Mouse (Mus musculus): ENCODE measurements at regions not wholly inside any gene's neighbourhood (a gene's known extent, or its start where the extent isn't known, plus 50 kb on each side); places are given as distances from the start of the nearest gene placed in this dataset.

- DNase-seq (ENCODE audit: low spot score) (no peak), ATAC-seq (ENCODE audit: insufficient read depth, low read depth) (no peak)
- Histone ChIP-seq H3K4me1 (ENCODE audit: control insufficient read depth, insufficient read depth) (no peaks in the 10 kb centered on the region), H3K27me3 (ENCODE audit: control insufficient read depth, insufficient read depth, low read length) (no peaks in the 10 kb centered on the region), H3K9ac (replicated peaks; ENCODE audit: low read depth, low read length) (no peak overlapping the region), H3K4me3 (ENCODE audit: low read depth, low read length) (no peak overlapping the region), H3K36me3 (replicated peaks; ENCODE audit: control insufficient read depth, insufficient read depth, low read length) (no peaks in the 10 kb centered on the region), H3K4me2 (ENCODE audit: low read depth, low read length) (no peak overlapping the region), H3K27ac (ENCODE audit: low read depth) (no peak overlapping the region), H3K9me3 (replicated peaks; ENCODE audit: control insufficient read depth, low read length) (no peaks in the 10 kb centered on the region)
- TF ChIP-seq EP300 (IDR thresholded peaks at IDR 0.05; ENCODE audit: low read depth), result no peak
- WGBS, result 77% methylated on average over 5 of the region's 5 CpGs
These were observed 133.1 kb downstream of the Ppp4r2 start for GRCm38 (mm10) chr6:100966481-100966880.

- no peaks in the 10 kb centered on the region for H3K9me3 ChIP-seq (replicated peaks; ENCODE audit: control insufficient read depth, low read length)
- TF ChIP-seq EP300 (IDR thresholded peaks at IDR 0.05; ENCODE audit: low read depth) (no peak), CTCF (IDR thresholded peaks at IDR 0.05; ENCODE audit: low read depth) (no peak)
- H3K27me3 ChIP-seq (ENCODE audit: control insufficient read depth, insufficient read depth, low read length), result no peaks in the 10 kb centered on the region
- H3K4me2 ChIP-seq (ENCODE audit: low read depth, low read length), result no peak overlapping the region
- ATAC-seq (ENCODE audit: insufficient read depth, low read depth), result no peak
- H3K36me3 ChIP-seq (replicated peaks; ENCODE audit: control insufficient read depth, insufficient read depth, low read length), result no peaks in the 10 kb centered on the region
- DNase-seq (ENCODE audit: low spot score), result no peak
- WGBS, result 50% methylated on average over 12 of the region's 12 CpGs
- no peak overlapping the region for H3K9ac ChIP-seq (replicated peaks; ENCODE audit: low read depth, low read length)
- no peaks in the 10 kb centered on the region for H3K4me1 ChIP-seq (ENCODE audit: control insufficient read depth, insufficient read depth)
- no peak overlapping the region for H3K4me3 ChIP-seq (ENCODE audit: low read depth, low read length)
- no peak overlapping the region for H3K27ac ChIP-seq (ENCODE audit: low read depth)
These were observed 134.8 kb downstream of the Ppp4r2 start for GRCm38 (mm10) chr6:100968080-100968856.

- DNase-seq (ENCODE audit: low spot score), result no peak
- 59% methylated on average over 1 of the region's 1 CpGs for WGBS
These were observed 135.5 kb downstream of the Ppp4r2 start for GRCm38 (mm10) chr6:100968960-100969359.

GRCm38 (mm10) chr6:100970810-100971447 is 137.5 kb downstream of the Ppp4r2 start:
- Histone ChIP-seq H3K4me1 (ENCODE audit: control insufficient read depth, insufficient read depth) (no peaks in the 10 kb centered on the region), H3K9ac (replicated peaks; ENCODE audit: low read depth, low read length) (no peak overlapping the region), H3K4me2 (ENCODE audit: low read depth, low read length) (no peak overlapping the region), H3K27me3 (ENCODE audit: control insufficient read depth, insufficient read depth, low read length) (no peaks in the 10 kb centered on the region), H3K4me3 (ENCODE audit: low read depth, low read length) (no peak overlapping the region), H3K27ac (ENCODE audit: low read depth) (no peak overlapping the region), H3K36me3 (replicated peaks; ENCODE audit: control insufficient read depth, insufficient read depth, low read length) (no peaks in the 10 kb centered on the region), H3K9me3 (replicated peaks; ENCODE audit: control insufficient read depth, low read length) (no peaks in the 10 kb centered on the region)
- 87% methylated on average over 8 of the region's 8 CpGs for WGBS
- ATAC-seq (ENCODE audit: insufficient read depth, low read depth) (no peak), DNase-seq (ENCODE audit: low spot score) (no peak)
- TF ChIP-seq CTCF (IDR thresholded peaks at IDR 0.05; ENCODE audit: low read depth) (no peak), EP300 (IDR thresholded peaks at IDR 0.05; ENCODE audit: low read depth) (no peak)

More at GRCm38 (mm10) chr6:100968960-100969359, 135.5 kb downstream of the Ppp4r2 start:
- Histone ChIP-seq H3K9ac (replicated peaks; ENCODE audit: low read depth, low read length) (no peak overlapping the region), H3K36me3 (replicated peaks; ENCODE audit: control insufficient read depth, insufficient read depth, low read length) (no peaks in the 10 kb centered on the region), H3K27ac (ENCODE audit: low read depth) (no peak overlapping the region), H3K4me2 (ENCODE audit: low read depth, low read length) (no peak overlapping the region), H3K4me1 (ENCODE audit: control insufficient read depth, insufficient read depth) (no peaks in the 10 kb centered on the region), H3K4me3 (ENCODE audit: low read depth, low read length) (no peak overlapping the region), H3K27me3 (ENCODE audit: control insufficient read depth, insufficient read depth, low read length) (no peaks in the 10 kb centered on the region), H3K9me3 (replicated peaks; ENCODE audit: control insufficient read depth, low read length) (no peaks in the 10 kb centered on the region)
- TF ChIP-seq EP300 (IDR thresholded peaks at IDR 0.05; ENCODE audit: low read depth) (no peak), CTCF (IDR thresholded peaks at IDR 0.05; ENCODE audit: low read depth) (no peak)
- no peak for ATAC-seq (ENCODE audit: insufficient read depth, low read depth)

GRCm38 (mm10) chr6:100971462-100971955 is 138.1 kb downstream of the Ppp4r2 start:
- H3K9ac ChIP-seq (replicated peaks; ENCODE audit: low read depth, low read length), result no peak overlapping the region
- H3K9me3 ChIP-seq (replicated peaks; ENCODE audit: control insufficient read depth, low read length), result no peaks in the 10 kb centered on the region
- no peaks in the 10 kb centered on the region for H3K27me3 ChIP-seq (ENCODE audit: control insufficient read depth, insufficient read depth, low read length)
- no peaks in the 10 kb centered on the region for H3K4me1 ChIP-seq (ENCODE audit: control insufficient read depth, insufficient read depth)
- no peak overlapping the region for H3K27ac ChIP-seq (ENCODE audit: low read depth)
- DNase-seq (ENCODE audit: low spot score) (no peak), ATAC-seq (ENCODE audit: insufficient read depth, low read depth) (no peak)
- WGBS, result 29% methylated on average over 6 of the region's 6 CpGs
- H3K4me3 ChIP-seq (ENCODE audit: low read depth, low read length), result no peak overlapping the region
- no peak overlapping the region for H3K4me2 ChIP-seq (ENCODE audit: low read depth, low read length)
- no peak for TF ChIP-seq EP300 (IDR thresholded peaks at IDR 0.05; ENCODE audit: low read depth)
- TF ChIP-seq CTCF (IDR thresholded peaks at IDR 0.05; ENCODE audit: low read depth), result no peak
- H3K36me3 ChIP-seq (replicated peaks; ENCODE audit: control insufficient read depth, insufficient read depth, low read length), result no peaks in the 10 kb centered on the region
